Mouse (Mus musculus): ENCODE data around the gene Cxcl3. TPM values are rescaled to one million over a fixed set of nuclear protein-coding genes. Genes with fewer than 3 reads are reported as not detected.

Cxcl3 gene
- polyA plus RNA-seq (2017; shearing (Covaris generic)), result 0.82 TPM

GRCm38 (mm10) chr5:90785659-90786588 lies at the start of gene Cxcl3:
Gene Cxcl3 (plus strand): TSS chr5:90786103.

GRCm38 (mm10) chr5:90759077-90760065 lies 26.5 kb upstream of the Cxcl3 start, which contains the start of gene Cxcl5:
Gene Cxcl5 (plus strand): TSS chr5:90759360.

GRCm38 (mm10) chr5:90768218-90768617 lies 17.7 kb upstream of the Cxcl3 start, which contains the start of gene Ppbp:
Gene Ppbp (plus strand): TSS chr5:90768518.

GRCm38 (mm10) chr5:90771880-90772653 lies 13.8 kb upstream of the Cxcl3 start, which contains the start of gene Pf4:
Gene Pf4 (plus strand): TSS chr5:90772435.

GRCm38 (mm10) chr5:90794195-90794625 lies 8.3 kb downstream of the Cxcl3 start, which contains the start of gene Cxcl15:
Gene Cxcl15 (plus strand): TSS chr5:90794534.

Other genes with a start within 250 kb of the Cxcl3 start
- gene 5830473C10Rik, start 225.0 kb upstream of the Cxcl3 start, polyA plus RNA-seq (2017; shearing (Covaris generic)), result not detected
- gene Rassf6, start 145.4 kb upstream of the Cxcl3 start, polyA plus RNA-seq (2017; shearing (Covaris generic)), result 1.7 TPM
- gene Cxcl5, start 26.7 kb upstream of the Cxcl3 start, polyA plus RNA-seq (2017; shearing (Covaris generic)), result not detected
- not detected for gene Ppbp, start 17.6 kb upstream of the Cxcl3 start, polyA plus RNA-seq (2017; shearing (Covaris generic))
- not detected for gene Pf4, start 13.7 kb upstream of the Cxcl3 start, polyA plus RNA-seq (2017; shearing (Covaris generic))
- gene Cxcl15, start 8.4 kb downstream of the Cxcl3 start, polyA plus RNA-seq (2017; shearing (Covaris generic)), result not detected
- not detected for gene Cxcl1, start 105.1 kb downstream of the Cxcl3 start, polyA plus RNA-seq (2017; shearing (Covaris generic))
- gene Cxcl2, start 117.8 kb downstream of the Cxcl3 start, polyA plus RNA-seq (2017; shearing (Covaris generic)), result 1.5 TPM
- gene Mthfd2l, start 145.0 kb downstream of the Cxcl3 start, polyA plus RNA-seq (2017; shearing (Covaris generic)), result 0.71 TPM
- gene Epgn, start 241.4 kb downstream of the Cxcl3 start, polyA plus RNA-seq (2017; shearing (Covaris generic)), result not detected

Measured in CD4-positive, CD25-positive, alpha-beta regulatory T cell, adult 9 weeks (primary cell).